9 mouse cellular contexts compared by ENCODE assay signal in genomic region chr1:100416658-100417224, GRCm38 (mm10).
DNase-seq lines count a peak whose midpoint lies in the region; ATAC-seq lines count a peak whose summit lies in the region.
"Had no signal": no experiment of that assay in that cellular context is flagged by ENCODE, and none has a peak within 500 bp of the region (broad histone marks: within the 10 kb centered on the region; RNA-seq: fewer than 3 reads in every experiment).

No protein-coding gene starts in this region.

- DNase-seq in hindbrain, embryonic 11.5 days (ENCODE audit: low spot score): peak; percentile 6
- DNase-seq in hindbrain, embryonic 10.5 days (ENCODE audit: low spot score): no peak
- peak; percentile 7 for DNase-seq in ES-CJ7 (ENCODE audit: low read depth, low spot score)
- DNase-seq in layer of hippocampus, postnatal 36 days: no peak
- DNase-seq in spleen, postnatal 4 days (ENCODE audit: low spot score in 2 of 2): no peak
- no peak for DNase-seq in gastrocnemius, postnatal 25 days
- DNase-seq: liver had no signal

- H3K4me2 ChIP-seq in hindbrain, embryonic 11.5 days (replicated peaks; ENCODE audit: low read depth, low read length): no peak overlapping the region
- no peak overlapping the region for H3K4me2 ChIP-seq in forebrain, embryonic 13.5 days
- H3K4me2 ChIP-seq in midbrain, embryonic 12.5 days (replicated peaks): no peak overlapping the region

- no peaks in the 10 kb centered on the region for H3K9me3 ChIP-seq in hindbrain, embryonic 11.5 days (ENCODE audit: control insufficient read depth, low read length)
- no peaks in the 10 kb centered on the region for H3K9me3 ChIP-seq in hindbrain, embryonic 10.5 days
- H3K9me3 ChIP-seq in forebrain, embryonic 13.5 days (replicated peaks): no peaks in the 10 kb centered on the region
- H3K9me3 ChIP-seq in midbrain, embryonic 12.5 days: no peaks in the 10 kb centered on the region

- H3K4me1 ChIP-seq in hindbrain, embryonic 11.5 days (replicated peaks; ENCODE audit: control insufficient read depth, insufficient read depth, low read length): no peaks in the 10 kb centered on the region
- no peaks in the 10 kb centered on the region for H3K4me1 ChIP-seq in hindbrain, embryonic 10.5 days (replicated peaks)
- peaks cover 11% of the 10 kb centered on the region for H3K4me1 ChIP-seq in forebrain, embryonic 13.5 days
- H3K4me1 ChIP-seq in midbrain, embryonic 12.5 days: peaks cover 9% of the 10 kb centered on the region

- no peak overlapping the region for H3K4me3 ChIP-seq in hindbrain, embryonic 11.5 days (ENCODE audit: low read depth, low read length)
- no peak overlapping the region for H3K4me3 ChIP-seq in hindbrain, embryonic 10.5 days
- no peak overlapping the region for H3K4me3 ChIP-seq in forebrain, embryonic 13.5 days
- H3K4me3 ChIP-seq in midbrain, embryonic 12.5 days: no peak overlapping the region

- peak; percentile 51; the same call in 1 of the 2 replicates for ATAC-seq in hindbrain, embryonic 11.5 days (ENCODE audit: low FRiP score)
- ATAC-seq in forebrain, embryonic 13.5 days: peak; percentile 58; the same call in 1 of the 2 replicates
- peak; percentile 67 for ATAC-seq in midbrain, embryonic 12.5 days (ENCODE audit: low FRiP score, low read depth)

- no peak overlapping the region for H3K9ac ChIP-seq in hindbrain, embryonic 11.5 days (ENCODE audit: low read depth, low read length)
- H3K9ac ChIP-seq in forebrain, embryonic 13.5 days: no peak overlapping the region
- no peak overlapping the region for H3K9ac ChIP-seq in midbrain, embryonic 12.5 days (replicated peaks)

- no peaks in the 10 kb centered on the region for H3K36me3 ChIP-seq in hindbrain, embryonic 11.5 days (ENCODE audit: control insufficient read depth, insufficient read depth, low read length)
- no peaks in the 10 kb centered on the region for H3K36me3 ChIP-seq in hindbrain, embryonic 10.5 days
- H3K36me3 ChIP-seq in forebrain, embryonic 13.5 days (ENCODE audit: poor library complexity, severe bottlenecking): no peaks in the 10 kb centered on the region
- H3K36me3 ChIP-seq in midbrain, embryonic 12.5 days: no peaks in the 10 kb centered on the region

- no peak overlapping the region for H3K27ac ChIP-seq in hindbrain, embryonic 11.5 days (ENCODE audit: low read depth, low read length)
- H3K27ac ChIP-seq in hindbrain, embryonic 10.5 days: no peak overlapping the region
- H3K27ac ChIP-seq in forebrain, embryonic 13.5 days: peak overlapping the region; percentile 49; the same call in 1 of the 2 replicates
- peak overlapping the region; percentile 52 for H3K27ac ChIP-seq in midbrain, embryonic 12.5 days (replicated peaks)

- no peaks in the 10 kb centered on the region for H3K27me3 ChIP-seq in hindbrain, embryonic 11.5 days (ENCODE audit: control insufficient read depth, insufficient read depth, low read length)
- H3K27me3 ChIP-seq in hindbrain, embryonic 10.5 days (ENCODE audit: insufficient read depth, poor library complexity, severe bottlenecking): no peaks in the 10 kb centered on the region
- no peaks in the 10 kb centered on the region for H3K27me3 ChIP-seq in forebrain, embryonic 13.5 days
- H3K27me3 ChIP-seq in midbrain, embryonic 12.5 days: no peaks in the 10 kb centered on the region

Comparison
In these comparisons a context has a peak if more than half of its experiments do, and no peak if none do; other contexts are left out.
1. DNase-seq: peak in hindbrain, embryonic 11.5 days (single experiment) and ES-CJ7 (single experiment); none in hindbrain, embryonic 10.5 days (single experiment), layer of hippocampus, postnatal 36 days (0 of 2), spleen, postnatal 4 days (0 of 2) and gastrocnemius, postnatal 25 days (single experiment).
2. H3K27ac ChIP-seq: peak in forebrain, embryonic 13.5 days (single experiment) and midbrain, embryonic 12.5 days (single experiment); none in hindbrain, embryonic 11.5 days (single experiment) and hindbrain, embryonic 10.5 days (single experiment).
3. Peak in every context shown above with its lines, with median percentiles within 50 percentile points of each other: ATAC-seq.